Mouse (Mus musculus): Measurements from ENCODE around the gene Srgap2.
A peak's percentile ranks its signal among the peaks of the same experiment; 100 is the strongest.

Gene Srgap2

GRCm38 (mm10) chr1:131525586-131526271, 1.4 kb downstream of the Srgap2 start:
- DNase-seq, result peak; percentile 47

DNA sequence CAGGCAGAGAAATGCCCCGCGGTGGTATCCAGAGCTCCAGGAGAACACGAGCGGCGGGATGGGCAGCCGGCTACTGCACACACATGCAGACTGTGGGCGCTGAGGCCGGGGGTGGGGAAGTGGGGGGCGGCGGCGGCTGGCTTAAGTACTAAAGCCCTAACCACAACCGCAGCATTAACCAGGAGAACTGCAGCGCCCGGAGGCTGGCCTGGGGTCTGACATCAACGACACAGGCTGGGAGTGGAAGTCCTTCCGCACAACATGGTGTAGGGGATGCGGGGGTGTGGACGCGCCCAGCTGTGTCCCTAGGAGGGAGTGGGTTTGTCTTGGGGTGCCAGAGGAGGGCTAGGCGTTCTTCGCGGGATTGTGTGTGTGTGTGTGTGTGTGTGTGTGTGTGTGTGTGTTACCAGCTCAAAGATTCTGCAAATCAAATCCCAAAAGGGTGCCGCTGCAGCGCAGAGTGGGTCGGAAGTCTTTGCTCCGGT, 2.0 kb downstream of the Srgap2 start:
- peak; percentile 48 for DNase-seq

- no peak for DNase-seq
Measured at GRCm38 (mm10) chr1:131523794-131524193, 3.4 kb downstream of the Srgap2 start.

DNA sequence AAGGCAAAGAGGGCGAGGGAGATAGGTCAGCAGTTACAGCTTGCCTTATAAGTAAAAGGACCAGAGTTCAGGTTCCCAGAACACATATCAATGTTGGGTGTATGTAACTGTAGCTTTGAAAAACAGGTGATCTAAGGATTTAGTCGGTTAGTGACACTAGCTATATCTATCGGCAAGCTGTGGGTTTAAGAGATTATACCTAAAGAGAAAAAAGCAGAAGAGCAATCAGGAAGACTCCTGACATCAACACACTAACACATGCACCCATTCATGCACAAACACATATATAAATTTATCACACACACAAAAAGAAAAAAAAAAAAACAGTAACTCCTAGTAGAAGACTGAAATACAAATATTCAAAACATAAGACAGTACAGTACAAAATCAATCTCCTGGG, 10.6 kb downstream of the Srgap2 start:
- DNase-seq, result no peak

- no peak for DNase-seq
Measured at GRCm38 (mm10) chr1:131514197-131514596, 13.0 kb downstream of the Srgap2 start.

- no peak for DNase-seq
Measured at GRCm38 (mm10) chr1:131513136-131513535, 14.0 kb downstream of the Srgap2 start.

GRCm38 (mm10) chr1:131511661-131512500, 15.3 kb downstream of the Srgap2 start:
- DNase-seq, result no peak

- DNase-seq, result no peak
Measured at GRCm38 (mm10) chr1:131511131-131511530, 16.0 kb downstream of the Srgap2 start.

DNA sequence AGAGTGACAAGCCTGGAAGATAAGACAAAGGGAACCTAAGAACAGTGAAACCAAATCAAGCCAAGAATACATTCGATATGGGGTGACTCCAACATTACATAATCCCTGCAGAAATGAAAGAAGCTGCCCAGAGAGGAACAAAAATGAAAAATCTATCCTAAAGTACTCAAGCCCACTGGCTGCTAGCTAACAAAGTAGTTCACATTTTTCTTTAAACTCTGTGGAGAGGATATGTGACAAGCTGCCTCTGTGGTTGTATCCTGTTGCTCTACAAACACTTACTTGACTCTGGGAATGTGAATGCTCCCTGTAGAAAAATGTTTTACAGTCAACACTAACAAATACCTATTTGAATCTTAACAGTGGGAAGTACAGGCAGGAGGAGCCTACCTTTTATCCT, 25.5 kb downstream of the Srgap2 start:
- DNase-seq, result no peak

DNA sequence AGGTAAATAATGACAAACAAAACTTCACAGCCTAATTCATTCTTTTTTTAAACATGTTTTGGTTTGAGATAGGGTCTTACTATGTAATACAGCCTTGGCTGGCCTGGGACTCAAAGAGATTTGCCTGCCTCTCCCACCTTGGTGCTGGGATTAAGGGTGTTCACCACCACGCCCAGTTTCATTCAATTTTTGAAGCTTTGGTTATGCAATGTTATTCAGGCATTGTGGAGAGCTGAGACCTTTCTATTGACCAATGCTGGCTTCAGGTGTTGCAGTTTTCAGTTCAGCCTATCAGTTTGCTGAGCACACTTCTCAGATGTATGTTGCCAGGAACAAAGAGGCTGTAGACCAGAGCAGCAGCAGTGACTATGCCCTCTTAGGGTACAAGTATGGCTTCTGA, 28.9 kb downstream of the Srgap2 start:
- DNase-seq, result no peak

- peak; percentile 40 for DNase-seq
Measured at GRCm38 (mm10) chr1:131493966-131494898, 32.9 kb downstream of the Srgap2 start.

DNA sequence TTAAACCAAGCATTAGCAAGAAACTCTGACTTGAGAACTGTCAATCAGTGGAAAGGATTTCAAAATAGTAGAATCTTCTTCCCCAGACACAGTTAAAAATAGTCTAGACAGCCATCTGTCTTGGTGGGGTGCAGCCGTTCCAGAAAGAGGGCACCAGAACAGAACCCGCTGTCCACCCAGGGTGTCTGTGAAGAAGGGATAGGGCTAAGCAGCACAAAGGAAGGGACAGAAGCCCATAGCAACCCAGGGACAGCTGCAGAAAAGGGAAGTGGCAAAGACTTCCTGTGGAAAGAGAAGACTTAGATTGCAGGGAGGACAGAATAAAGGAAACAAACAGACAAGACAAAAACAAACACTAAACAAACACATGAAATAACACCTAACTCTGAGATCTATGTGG, 34.8 kb downstream of the Srgap2 start:
- DNase-seq, result no peak

DNA sequence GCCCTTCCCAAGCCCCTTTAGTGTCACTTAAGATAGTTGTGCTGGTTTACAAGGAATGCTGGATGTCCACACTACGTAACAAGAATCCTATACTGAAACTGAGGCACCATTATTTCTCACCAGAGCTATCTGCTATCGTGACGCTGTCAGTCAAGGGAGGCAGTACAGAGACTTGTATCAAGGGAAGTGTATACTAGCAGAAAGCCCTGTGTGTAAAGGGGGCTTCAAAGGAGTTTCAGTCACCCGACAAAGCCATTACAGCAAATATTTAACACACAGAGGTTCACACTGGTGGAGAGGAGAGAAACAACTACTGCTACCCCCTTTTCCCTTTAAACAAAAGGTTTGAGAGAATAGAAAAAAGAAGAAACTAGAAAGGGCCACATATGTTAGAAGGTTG, 35.6 kb downstream of the Srgap2 start:
- no peak for DNase-seq

DNA sequence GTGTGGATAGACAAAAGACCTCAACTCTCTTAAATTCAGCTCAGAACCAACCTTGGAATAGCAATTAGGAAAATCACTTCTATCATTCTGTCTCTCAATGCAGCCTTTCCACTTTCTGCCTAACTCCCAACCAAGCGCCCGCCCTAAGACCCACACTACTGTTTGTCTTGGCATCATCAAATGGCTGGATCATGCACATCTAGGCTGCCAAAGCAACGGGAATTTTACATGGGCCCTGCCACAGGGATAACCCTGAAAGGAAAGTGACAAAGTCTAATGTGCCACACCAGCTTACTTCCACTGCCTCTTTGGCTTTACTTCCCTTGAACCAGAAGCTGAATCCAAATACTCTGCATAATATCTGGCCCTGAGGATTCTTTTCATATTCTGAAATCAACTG, 37.8 kb downstream of the Srgap2 start:
- DNase-seq, result no peak

- no peak for DNase-seq
Measured at GRCm38 (mm10) chr1:131486094-131486850, 40.9 kb downstream of the Srgap2 start.

GRCm38 (mm10) chr1:131482242-131482641, 44.9 kb downstream of the Srgap2 start:
- no peak for DNase-seq

DNA sequence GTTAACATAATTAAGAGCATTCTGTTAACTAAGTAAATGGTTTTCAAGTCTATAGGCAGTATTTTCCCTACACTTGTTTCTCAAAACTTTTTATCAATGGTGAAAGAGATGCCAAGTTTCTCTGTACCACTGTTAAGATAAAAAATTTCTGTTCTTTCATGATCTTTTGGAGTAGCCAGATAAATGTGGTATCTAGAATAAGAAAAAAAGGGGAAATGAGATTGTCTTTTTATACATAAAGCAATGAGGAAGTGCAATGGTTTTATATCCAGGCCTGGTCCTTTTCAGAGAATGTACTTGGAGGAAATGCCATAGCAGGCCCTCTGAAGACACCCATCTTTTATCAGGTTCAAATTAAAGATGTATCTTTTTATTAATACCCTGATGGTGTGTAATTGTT, 45.8 kb downstream of the Srgap2 start:
- DNase-seq, result no peak

- no peak for DNase-seq
Measured at GRCm38 (mm10) chr1:131478770-131479305, 48.3 kb downstream of the Srgap2 start.

- no peak for DNase-seq
Measured at GRCm38 (mm10) chr1:131475306-131475705, 51.8 kb downstream of the Srgap2 start.

DNA sequence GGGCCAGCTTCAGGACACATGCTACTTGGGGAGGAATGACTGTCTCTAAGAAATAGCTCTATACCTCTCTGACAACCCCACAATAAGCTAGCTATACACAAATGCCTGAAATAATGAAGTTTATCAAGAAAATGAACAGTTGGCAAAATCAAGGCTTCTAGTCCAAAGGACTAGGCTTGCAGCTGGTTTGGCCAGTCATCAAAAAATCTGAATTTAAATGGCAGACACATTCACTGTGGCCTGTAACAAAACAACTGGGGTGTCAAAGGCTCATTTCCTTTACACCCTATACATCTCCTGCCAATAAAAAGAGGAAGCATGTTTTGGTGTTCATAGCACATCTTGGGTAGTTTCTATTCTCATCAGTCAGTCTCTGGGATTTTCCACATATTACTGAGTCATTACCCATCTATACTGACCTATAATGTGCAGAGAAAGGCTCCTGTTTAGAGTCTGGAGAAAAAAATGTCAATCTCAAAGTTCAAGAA, 53.5 kb downstream of the Srgap2 start:
- DNase-seq, result no peak

DNA sequence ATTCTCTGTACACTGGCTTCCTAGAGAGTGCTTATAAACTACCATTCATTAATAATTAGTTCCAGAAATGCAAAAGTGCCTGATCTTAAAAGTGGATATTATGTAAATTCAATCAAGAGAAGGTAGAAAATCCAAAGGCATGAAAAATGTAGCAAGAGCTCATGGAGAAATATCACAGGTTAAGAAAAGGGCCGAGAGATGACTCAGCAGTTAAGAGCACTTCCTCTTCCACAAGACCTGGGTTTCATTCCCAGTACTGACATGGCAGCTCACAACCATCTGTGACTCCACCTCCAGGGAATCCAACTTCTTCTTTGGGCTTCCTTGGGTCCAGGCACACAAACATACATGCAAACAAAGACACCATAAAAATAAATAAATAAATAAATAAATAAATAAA, 56.6 kb downstream of the Srgap2 start:
- DNase-seq, result no peak

DNA sequence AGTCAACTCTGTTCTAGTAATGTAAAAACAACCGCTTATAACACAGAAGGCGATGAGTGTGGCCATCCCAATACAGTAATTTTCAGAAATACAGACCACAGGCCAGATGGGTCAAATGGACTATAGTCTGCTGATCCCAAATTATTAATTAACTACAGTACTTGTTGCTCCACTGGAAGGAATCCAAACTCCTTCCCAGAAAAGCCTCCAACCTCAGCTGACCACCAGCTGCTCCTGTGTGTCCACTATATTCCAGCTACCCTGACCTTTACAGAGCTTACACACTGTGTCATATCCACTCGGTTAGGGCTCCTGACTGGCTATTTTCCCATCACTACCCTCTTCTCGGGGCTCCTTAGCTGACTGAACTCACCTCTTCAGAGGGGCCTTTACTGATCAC, 61.3 kb downstream of the Srgap2 start:
- DNase-seq, result no peak
